Mouse (Mus musculus) left cerebral cortex, adult 18-20 months (tissue): ENCODE results near the gene Clhc1. TPM values are rescaled to one million over a fixed set of nuclear protein-coding genes. Genes with fewer than 3 reads are reported as not detected.

Experiments
- DNase-seq, 2 experiments: peaks; one replicate each; pipeline ENCODE4 v3.0.0; 2021 to 2022; ENCODE audit warnings: low spot score in 2 of 2, mixed read lengths in 1 of 2
- total RNA-seq, 2 experiments: library from RNA; stranded (reverse); gene quantifications; 2 replicates each; pipeline ENCODE4 v1.2.3; 2021

Gene Clhc1
- total RNA-seq, 2 experiments from 2014 or later = 0.16 to 0.23 TPM

DNA sequence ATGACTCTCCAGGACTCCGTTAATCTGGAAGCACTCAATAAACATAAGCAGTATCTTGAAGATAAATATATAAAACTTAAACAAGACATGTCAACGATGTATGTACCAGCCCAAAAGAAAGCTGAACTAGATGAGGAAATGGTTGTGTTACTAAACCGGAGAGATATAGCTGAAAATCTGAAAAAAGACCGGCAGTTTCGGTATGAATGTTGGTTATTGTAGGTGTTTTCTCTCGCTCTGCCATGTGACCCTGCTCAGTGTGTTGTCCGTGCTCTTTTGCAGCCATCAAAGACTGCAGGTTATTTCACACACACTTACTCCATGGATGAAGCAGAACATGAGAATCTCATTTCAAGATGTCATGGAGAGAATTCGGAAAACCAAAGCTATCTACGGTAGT is 12.7 kb downstream of the Clhc1 start:
- DNase-seq = no peak

DNA sequence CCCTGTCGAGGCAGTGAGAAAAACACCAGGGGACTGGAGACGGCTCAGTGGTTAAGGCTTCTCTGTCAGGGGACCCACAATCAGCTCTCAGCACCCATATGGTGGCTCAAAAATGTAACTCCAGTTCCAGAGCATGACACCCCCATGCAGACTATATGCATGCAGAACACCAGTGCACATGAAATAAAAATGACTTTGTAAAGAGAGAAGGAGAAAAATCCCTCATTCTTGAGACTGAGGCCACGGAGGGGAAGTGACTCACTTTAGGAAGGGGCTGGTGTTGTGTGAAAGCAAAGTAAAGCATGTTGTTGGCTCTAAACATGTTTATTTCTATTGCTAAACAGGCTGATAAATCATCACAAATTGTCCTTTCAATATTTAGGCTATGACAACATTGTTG is 13.2 kb downstream of the Clhc1 start:
- DNase-seq = no peak

DNA sequence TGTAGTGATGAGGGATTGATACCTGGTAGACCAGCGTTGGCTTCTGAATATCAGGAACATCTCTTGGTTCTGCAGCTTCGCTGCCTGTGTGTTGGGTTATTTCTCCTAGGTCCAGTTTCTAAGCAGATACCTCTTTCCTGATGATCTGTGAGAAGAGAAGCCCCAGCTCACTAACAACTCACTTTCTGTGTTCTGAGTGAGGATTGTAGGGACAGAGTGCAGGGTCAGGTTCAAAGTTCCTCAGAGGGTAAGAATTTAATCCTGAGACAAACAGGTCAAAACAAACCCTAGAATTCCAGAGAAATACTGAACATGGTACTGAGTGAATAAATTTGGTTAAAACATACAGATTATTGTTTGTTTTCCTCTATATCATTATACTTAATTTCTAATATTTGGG is 15.7 kb downstream of the Clhc1 start:
- no peak for DNase-seq

DNA sequence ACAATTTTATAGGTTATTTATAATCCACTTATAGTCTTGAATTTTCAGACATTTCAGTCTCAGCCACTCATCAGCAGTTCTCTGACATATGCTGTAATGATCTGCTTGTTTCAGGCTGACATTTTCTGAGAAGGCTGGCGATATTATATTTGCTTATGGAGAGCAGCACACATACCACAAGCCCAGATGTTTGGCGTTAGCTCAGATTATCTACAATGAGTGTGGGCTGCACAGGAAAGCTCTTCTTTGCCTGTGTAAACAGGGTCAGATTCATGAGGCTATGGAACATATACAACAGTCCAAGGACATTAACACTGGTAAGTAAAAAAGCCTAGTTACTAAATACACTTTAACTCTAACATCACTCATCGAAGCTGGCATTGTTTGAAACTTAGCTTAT is 23.8 kb downstream of the Clhc1 start:
- no peak for DNase-seq

- DNase-seq = no peak
Measured at GRCm38 (mm10) chr11:29572656-29573055, 24.9 kb downstream of the Clhc1 start.

GRCm38 (mm10) chr11:29579610-29580009 is 31.9 kb downstream of the Clhc1 start:
- DNase-seq = no peak

DNA sequence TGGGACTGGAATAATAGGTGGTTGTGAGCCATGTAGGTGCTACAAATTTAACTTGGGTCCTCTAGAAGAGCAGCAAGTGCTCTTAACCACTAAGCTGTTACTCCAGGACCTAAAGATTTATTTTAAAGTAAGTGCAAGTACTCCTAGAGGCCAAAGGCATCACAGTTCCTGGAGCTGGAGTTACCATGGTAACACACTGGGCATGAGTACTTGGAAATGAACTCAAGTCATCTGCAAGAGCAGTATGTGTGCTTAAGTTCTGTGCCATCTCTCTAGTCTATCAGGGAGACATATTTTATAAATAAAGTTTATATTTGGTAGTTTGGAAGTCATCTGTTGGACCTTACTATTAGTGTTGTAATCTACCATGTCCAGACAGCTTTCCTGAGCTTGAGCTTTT is 47.5 kb downstream of the Clhc1 start:
- no peak for DNase-seq

GRCm38 (mm10) chr11:29597159-29597558 is 49.4 kb downstream of the Clhc1 start:
- DNase-seq = no peak

DNA sequence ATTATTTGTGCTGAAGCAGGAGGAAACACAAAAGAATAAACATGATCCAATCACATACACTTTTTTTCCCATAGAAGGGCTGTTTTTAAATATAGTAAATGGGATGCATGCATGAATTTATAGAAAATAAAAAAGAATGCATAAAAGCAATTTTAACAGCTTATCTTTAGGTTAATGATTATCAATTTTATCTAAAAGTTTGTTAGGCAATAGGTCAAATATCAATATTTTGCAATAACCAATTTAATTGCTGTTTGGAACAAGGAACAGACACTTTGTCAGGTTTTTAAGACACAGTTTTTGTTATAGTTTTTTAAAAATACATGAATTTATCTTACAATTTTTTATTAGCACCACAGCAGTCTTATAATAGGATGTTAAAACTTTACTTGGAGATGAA is 51.2 kb downstream of the Clhc1 start:
- DNase-seq = no peak

GRCm38 (mm10) chr11:29603581-29603980 is 55.8 kb downstream of the Clhc1 start:
- DNase-seq = no peak

DNA sequence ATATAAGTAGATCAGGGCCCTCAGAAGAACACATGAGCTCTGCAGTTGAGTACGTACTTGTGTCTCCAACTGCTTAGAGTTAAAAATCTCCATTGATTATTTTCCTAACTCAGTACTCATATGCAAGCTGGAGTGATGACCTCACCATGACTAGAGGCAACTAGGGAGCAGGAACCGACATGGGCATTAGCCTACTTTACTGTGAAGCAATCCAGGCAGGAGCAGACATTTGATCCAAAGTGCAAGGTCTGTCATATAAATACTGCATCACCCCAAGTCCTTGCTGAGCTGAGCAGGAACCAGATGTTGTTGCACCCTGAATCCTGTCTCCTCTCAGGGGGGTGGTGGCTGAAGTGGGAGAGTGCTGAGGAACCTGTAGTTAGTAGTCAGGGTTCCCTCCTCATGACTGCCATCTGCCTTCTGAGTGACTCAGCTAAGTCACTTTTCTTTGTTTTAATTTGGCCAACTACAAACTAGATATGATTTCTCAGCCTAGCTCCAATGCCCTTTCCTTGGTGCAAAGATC is 59.8 kb downstream of the Clhc1 start:
- no peak for DNase-seq

DNA sequence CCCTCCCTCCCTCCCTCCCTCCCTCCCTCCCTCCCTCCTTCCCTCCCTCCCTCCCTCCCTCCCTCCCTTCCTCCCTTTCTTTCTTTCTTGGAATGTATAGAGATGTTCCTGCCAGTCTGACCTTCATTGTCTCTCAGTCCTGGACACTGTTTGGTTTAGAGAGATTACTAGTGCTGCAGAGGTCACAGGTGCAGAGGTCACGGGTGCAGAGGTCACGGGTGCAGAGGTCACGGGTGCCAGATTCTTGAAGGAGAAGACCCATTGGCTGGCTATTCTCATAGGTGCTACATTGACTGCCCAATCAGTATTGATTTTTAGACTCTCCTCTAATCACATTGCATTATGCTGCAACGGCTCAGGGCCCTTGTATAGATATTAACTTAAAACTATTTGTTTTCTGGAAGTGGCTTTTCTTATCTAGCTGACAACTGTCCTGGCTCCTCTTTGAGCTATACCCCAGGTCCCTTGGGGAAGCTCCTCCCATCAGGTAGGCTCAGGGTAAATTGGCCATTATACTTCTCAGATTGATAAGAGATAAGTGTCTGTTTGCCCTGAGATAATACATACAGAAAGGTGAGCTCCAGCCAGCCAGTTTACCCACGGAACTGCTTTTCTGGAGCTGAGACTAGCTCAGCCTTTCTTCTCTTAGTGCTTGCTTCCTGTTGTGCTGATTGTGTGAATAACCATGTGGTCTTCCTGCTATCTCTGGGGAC is 62.2 kb downstream of the Clhc1 start:
- no peak for DNase-seq

GRCm38 (mm10) chr11:29612007-29612406 is 64.3 kb downstream of the Clhc1 start:
- DNase-seq = no peak

- DNase-seq = no peak
Measured at GRCm38 (mm10) chr11:29613185-29613735, 65.5 kb downstream of the Clhc1 start.

DNA sequence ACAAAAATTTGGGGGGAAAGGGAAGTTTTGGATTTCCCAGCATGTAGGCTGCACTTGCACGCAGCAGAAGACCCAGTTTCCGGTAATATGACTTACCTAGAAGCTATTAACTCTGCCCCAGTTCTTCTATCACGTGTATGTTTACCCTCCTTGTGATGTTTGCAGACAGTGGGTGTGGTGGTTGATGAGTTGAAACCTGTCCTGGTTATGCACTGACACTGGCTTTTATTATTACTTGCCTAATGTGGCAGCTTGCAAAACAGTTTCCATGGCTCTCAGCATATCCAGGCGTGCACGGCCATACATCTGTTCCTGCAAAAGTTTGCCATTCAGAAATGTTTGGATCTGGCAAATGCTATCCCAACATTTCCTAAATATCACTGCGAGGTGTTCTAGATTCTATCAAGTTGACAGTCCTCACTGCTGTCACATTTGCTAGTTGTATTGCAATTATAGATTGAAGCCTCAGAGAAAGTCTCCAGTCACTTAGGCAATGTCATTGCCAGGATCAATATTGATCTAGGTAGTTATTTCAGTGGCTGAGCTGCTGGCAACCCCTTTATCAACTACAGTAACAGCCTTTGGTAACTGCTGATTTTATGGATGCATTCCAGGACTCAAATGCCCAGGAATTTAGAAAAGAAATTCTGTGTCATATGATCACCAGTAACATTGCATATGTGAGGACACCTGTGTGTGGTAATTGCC is 66.6 kb downstream of the Clhc1 start:
- DNase-seq = no peak

DNA sequence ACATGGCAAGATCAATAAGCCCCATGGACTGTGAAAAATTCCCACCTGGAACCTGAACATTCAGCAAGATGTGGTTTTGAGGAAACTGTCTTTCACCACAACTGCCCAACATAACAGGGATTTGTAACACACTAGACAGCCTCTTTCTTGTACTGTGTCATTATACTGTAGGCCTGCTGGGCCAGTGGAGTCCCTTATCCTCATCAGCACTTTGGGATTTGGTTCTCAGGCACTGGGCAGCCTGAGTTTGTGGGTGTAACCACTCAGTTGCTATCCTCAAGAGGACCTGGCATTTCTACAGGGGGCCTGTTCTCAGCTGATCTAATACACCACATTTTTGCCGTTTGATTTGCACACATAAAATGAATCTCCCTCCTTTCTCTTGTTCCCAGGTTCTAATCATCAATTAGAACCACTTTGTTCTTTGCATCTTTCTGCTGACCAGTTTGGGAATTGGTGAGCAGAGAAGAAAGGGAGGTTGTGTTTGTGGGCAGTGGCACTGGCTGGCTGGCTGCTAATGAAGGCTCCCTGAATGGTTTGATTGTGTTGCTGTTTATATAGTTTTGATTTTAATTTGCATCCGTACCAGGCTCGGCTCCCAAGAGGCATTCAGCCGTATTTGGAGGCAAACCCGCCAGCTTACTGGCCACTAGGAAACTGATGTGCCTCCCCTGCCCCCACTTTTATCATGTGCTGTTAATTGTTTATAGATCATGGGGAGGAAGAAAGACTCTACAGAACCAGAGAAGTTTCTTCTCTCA is 74.5 kb downstream of the Clhc1 start:
- no peak for DNase-seq

DNA sequence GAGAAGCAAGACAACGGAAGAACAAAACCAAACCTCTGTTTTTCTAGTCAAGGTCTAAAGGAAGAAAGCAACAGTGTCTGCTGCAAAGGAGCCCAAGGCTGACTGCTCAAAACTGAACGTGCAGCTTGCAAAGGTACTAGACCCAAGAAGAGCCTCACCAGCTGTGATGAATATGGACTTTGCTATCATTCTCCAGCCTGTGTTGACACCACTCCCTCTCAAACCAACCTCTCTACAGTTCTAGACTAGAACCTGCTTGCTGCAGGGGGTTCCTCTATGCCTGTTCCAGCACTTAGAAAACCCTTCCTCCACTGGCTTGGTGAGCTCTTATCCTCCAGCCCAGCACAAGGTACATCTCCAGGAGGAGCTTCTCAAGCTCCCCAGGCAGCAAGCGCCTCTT is 75.6 kb downstream of the Clhc1 start:
- no peak for DNase-seq

GRCm38 (mm10) chr11:29626541-29626940 is 78.8 kb downstream of the Clhc1 start:
- DNase-seq = no peak

DNA sequence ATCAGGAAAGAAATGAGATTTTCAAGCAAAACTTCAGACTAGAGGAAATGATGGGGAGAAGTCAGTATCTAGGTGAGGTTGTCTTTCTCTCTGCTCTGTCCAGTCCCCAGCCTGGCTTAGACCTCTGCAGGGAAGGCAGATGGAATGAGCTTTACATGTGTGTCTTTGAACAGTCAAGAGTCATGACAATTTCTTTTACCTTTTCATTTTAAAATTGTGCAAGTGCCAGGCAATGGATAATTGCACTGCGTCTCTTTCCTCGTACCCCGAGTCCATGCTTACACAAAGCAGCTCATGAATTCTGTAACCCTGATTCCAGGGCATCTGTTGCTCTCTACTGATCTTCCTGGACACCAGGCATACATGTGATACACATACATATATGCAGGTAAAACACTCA is 80.0 kb downstream of the Clhc1 start:
- no peak for DNase-seq
